Mouse (Mus musculus): Measurements from ENCODE around the gene Lpcat1.

GRCm38 (mm10) chr13:73441686-73442085 lies 25.3 kb upstream of the Lpcat1 start:
- no peak for TF ChIP-seq CTCF (conservative IDR thresholded peaks at IDR 0.05; ENCODE audit: low read length)
- no peak for TF ChIP-seq POU5F1 (IDR thresholded peaks at IDR 0.05; ENCODE audit: borderline replicate concordance, low read length)

Data from E14TG2a.4 (cell line).